Mouse (Mus musculus): ENCODE results near the gene Cpa4.

DNA sequence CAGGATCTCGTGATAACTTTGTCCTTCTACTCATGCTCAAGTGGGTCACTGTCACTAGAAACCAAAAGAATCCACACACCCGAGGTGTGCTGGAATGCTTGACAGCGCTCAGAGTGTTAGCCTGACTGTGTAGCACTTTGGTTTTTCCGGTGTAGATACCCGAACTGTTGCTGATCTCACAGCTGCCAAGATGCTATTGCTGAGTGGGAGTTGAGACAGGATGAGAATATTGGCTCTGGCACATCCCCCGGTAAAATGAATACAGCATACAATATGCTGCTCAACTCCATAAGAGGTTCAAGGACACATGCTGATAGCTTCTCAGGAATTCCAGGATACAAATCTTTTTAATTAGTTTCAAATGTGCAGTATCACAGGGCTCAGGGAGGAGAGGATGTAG lies 39.4 kb upstream of the Cpa4 start:
- no peak for TF ChIP-seq CTCF (IDR thresholded peaks at IDR 0.05; ENCODE audit: low read depth)
- TF ChIP-seq EP300 (IDR thresholded peaks at IDR 0.05; ENCODE audit: low read depth): no peak

All from liver, postnatal 0 days (tissue).